Mouse (Mus musculus) E14TG2a.4 (cell line): ENCODE measurements at regions not wholly inside any gene's neighbourhood (a gene's known extent, or its start where the extent isn't known, plus 50 kb on each side); places are given as distances from the start of the nearest gene placed in this dataset.

Source experiments
- CTCF ChIP-seq: conservative IDR thresholded peaks from 2 replicates; pipeline ENCODE4 v1.5.1; 2014; ENCODE audit warnings: low read length
- NANOG ChIP-seq: IDR thresholded peaks from 2 replicates; pipeline ENCODE4 v1.6.1; 2014; ENCODE audit warnings: borderline replicate concordance, low read length, mixed read lengths

- TF ChIP-seq CTCF = no peak
- TF ChIP-seq NANOG = no peak
Observed at GRCm38 (mm10) chr1:12410524-12410886, 996.6 kb downstream of the A830018L16Rik start.
